Mouse (Mus musculus) NIH3T3 (cell line): ENCODE results near the gene Cradd.

ENCODE experiments used
- DNase-seq: peaks from one replicate; pipeline ENCODE4 v3.0.0-alpha.2; 2012; ENCODE audit warnings: low read depth

Gene Cradd

GRCm38 (mm10) chr10:95304240-95304639, 19.7 kb downstream of the Cradd start:
- DNase-seq, result no peak

GRCm38 (mm10) chr10:95302211-95303163, 21.4 kb downstream of the Cradd start:
- DNase-seq, result no peak

GRCm38 (mm10) chr10:95300178-95300793, 23.6 kb downstream of the Cradd start:
- peak; percentile 19 for DNase-seq

- DNase-seq, result no peak
Observed at GRCm38 (mm10) chr10:95299808-95300133, 24.2 kb downstream of the Cradd start.

GRCm38 (mm10) chr10:95299010-95299807, 24.7 kb downstream of the Cradd start:
- DNase-seq, result no peak

- DNase-seq, result no peak
Observed at GRCm38 (mm10) chr10:95298504-95298903, 25.4 kb downstream of the Cradd start.

GRCm38 (mm10) chr10:95297690-95298104, 26.2 kb downstream of the Cradd start:
- no peak for DNase-seq

- DNase-seq, result no peak
Observed at GRCm38 (mm10) chr10:95297024-95297423, 26.9 kb downstream of the Cradd start.

GRCm38 (mm10) chr10:95293261-95293660, 30.7 kb downstream of the Cradd start:
- no peak for DNase-seq

- DNase-seq, result no peak
Observed at GRCm38 (mm10) chr10:95292269-95292668, 31.7 kb downstream of the Cradd start.

- DNase-seq, result no peak
Observed at GRCm38 (mm10) chr10:95291133-95291876, 32.6 kb downstream of the Cradd start.

GRCm38 (mm10) chr10:95289819-95290218, 34.1 kb downstream of the Cradd start:
- no peak for DNase-seq

GRCm38 (mm10) chr10:95288206-95288605, 35.7 kb downstream of the Cradd start:
- no peak for DNase-seq

- DNase-seq, result no peak
Observed at GRCm38 (mm10) chr10:95287351-95287750, 36.6 kb downstream of the Cradd start.

- DNase-seq, result no peak
Observed at GRCm38 (mm10) chr10:95283434-95283833, 40.5 kb downstream of the Cradd start.

- no peak for DNase-seq
Observed at GRCm38 (mm10) chr10:95281996-95282395, 41.9 kb downstream of the Cradd start.

GRCm38 (mm10) chr10:95281466-95281990, 42.4 kb downstream of the Cradd start:
- DNase-seq, result peak; percentile 38

- DNase-seq, result peak; percentile 38
Observed at GRCm38 (mm10) chr10:95280327-95280726, 43.6 kb downstream of the Cradd start.

- DNase-seq, result no peak
Observed at GRCm38 (mm10) chr10:95279459-95279858, 44.5 kb downstream of the Cradd start.

GRCm38 (mm10) chr10:95278085-95278484, 45.8 kb downstream of the Cradd start:
- DNase-seq, result no peak

GRCm38 (mm10) chr10:95275488-95275887, 48.4 kb downstream of the Cradd start:
- peak; percentile 62 for DNase-seq

GRCm38 (mm10) chr10:95273226-95273625, 50.7 kb downstream of the Cradd start:
- DNase-seq, result no peak
